Mouse (Mus musculus) forebrain, embryonic 11.5 days (tissue): Measurements from ENCODE around the gene Fgf10. TPM values are rescaled to one million over a fixed set of nuclear protein-coding genes. Genes with fewer than 3 reads are reported as not detected.

Experiments used
- ATAC-seq: fragments of 200-750 bp; cut with Nextera tagmentation; replicated peaks from 2 replicates; pipeline ENCODE4 v1.8.0; 2017; ENCODE audit warnings: moderate TSS enrichment; ENCODE audit not compliant: low FRiP score
- DNase-seq: peaks from one replicate; pipeline ENCODE4 v3.0.0-alpha.2; 2017; ENCODE audit warnings: low spot score
- H3K27ac ChIP-seq: fragments of 300-500 bp; sonication (generic); 2 replicates; pipeline ENCODE4 v1.5.1; 2014; ENCODE audit warnings: low read depth, low read length
- H3K27me3 ChIP-seq: fragments of 300-500 bp; sonication (generic); 2 replicates; pipeline ENCODE4 v1.6.1; 2014; ENCODE audit warnings: mild to moderate bottlenecking, low read length, mixed read lengths; ENCODE audit not compliant: control insufficient read depth, insufficient read depth
- H3K36me3 ChIP-seq: fragments of 300-500 bp; sonication (generic); 2 replicates; pipeline ENCODE4 v1.6.1; 2014; ENCODE audit warnings: mild to moderate bottlenecking, low read length, moderate library complexity, mixed read lengths; ENCODE audit not compliant: control insufficient read depth, insufficient read depth
- H3K4me1 ChIP-seq: fragments of 300-500 bp; sonication (generic); replicated peaks from 2 replicates; pipeline ENCODE4 v1.6.1; 2014; ENCODE audit warnings: low read length, mixed read lengths; ENCODE audit not compliant: control insufficient read depth, insufficient read depth
- H3K4me2 ChIP-seq: fragments of 300-500 bp; sonication (generic); 2 replicates; pipeline ENCODE4 v1.6.1; 2014; ENCODE audit warnings: low read depth, mild to moderate bottlenecking, low read length, moderate library complexity, mixed read lengths; ENCODE audit not compliant: severe bottlenecking
- H3K4me3 ChIP-seq: fragments of 300-500 bp; sonication (generic); 2 replicates; pipeline ENCODE4 v1.5.1; 2014; ENCODE audit warnings: low read depth, low read length
- H3K9ac ChIP-seq: fragments of 300-500 bp; sonication (generic); 2 replicates; pipeline ENCODE4 v1.6.1; 2014; ENCODE audit warnings: low read length
- H3K9me3 ChIP-seq: fragments of 300-500 bp; sonication (generic); 2 replicates; pipeline ENCODE4 v1.6.1; 2016; ENCODE audit warnings: low read length, mixed read lengths; ENCODE audit not compliant: control insufficient read depth
- WGBS: fragments of 180-500 bp; shearing (Covaris S2); extraction: QIAGEN DNeasy Blood & Tissue Kit; methylation state at CpG from one replicate; pipeline ENCODE4 v1.1.7; 2014; 5-methylcytosine and 5-hydroxymethylcytosine counted together
- polyA plus RNA-seq: library from polyadenylated mRNA; unstranded; fragments of >200 nt; fragmentation: Nextera tagmentation; extraction: Ambion mirVana; gene quantifications from 2 replicates; pipeline ENCODE4 v1.2.1, GENCODE M21; 2014

The Fgf10 gene
- polyA plus RNA-seq, 1 experiment from 2014 or later: 0.35 TPM

DNA sequence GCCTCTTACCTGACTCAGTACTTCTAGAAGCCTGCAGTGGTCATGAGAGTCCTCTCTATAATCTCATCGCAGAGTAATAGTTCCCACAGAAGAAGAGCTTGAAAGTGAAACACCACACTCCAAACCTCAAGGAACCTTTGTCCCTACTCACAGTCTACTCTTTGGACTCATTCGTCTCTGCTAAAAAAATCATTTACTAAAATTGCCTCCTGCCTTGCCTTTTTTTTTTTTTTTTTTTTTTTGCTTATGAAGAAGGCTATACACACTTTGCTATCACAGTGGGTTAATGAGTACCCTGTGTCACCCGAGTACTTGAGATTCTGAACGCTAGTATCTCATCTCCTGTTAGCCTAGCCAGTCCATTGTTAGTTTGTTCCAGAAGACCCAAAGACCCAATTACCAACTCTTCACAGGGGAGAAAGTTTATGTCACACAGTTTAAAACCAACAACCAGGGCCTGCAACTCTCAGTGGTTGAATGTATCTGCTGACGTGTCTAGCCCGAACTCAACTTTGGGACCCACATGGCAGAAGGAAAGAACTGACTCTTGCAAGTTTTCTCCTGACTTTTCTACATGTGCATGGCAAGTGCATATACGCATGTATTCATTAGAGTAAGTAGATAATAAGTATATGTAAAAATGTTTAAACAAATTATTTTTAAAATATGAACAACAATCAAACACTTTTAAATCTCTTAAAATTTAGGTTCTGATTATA is 10.8 kb upstream of the Fgf10 start:
- Histone ChIP-seq H3K4me3 (no peak overlapping the region), H3K9ac (no peak overlapping the region), H3K9me3 (no peaks in the 10 kb centered on the region), H3K4me1 (no peaks in the 10 kb centered on the region), H3K4me2 (no peak overlapping the region), H3K36me3 (no peaks in the 10 kb centered on the region), H3K27ac (no peak overlapping the region), H3K27me3 (no peaks in the 10 kb centered on the region)
- 94% methylated on average over 7 of the region's 7 CpGs for WGBS
- no peak for DNase-seq
- ATAC-seq: no peak

GRCm38 (mm10) chr13:118661664-118662063 is 7.9 kb upstream of the Fgf10 start:
- ATAC-seq: no peak
- Histone ChIP-seq H3K4me1 (no peaks in the 10 kb centered on the region), H3K4me2 (no peak overlapping the region), H3K27ac (no peak overlapping the region), H3K9ac (no peak overlapping the region), H3K36me3 (no peaks in the 10 kb centered on the region), H3K27me3 (no peaks in the 10 kb centered on the region), H3K9me3 (no peaks in the 10 kb centered on the region), H3K4me3 (no peak overlapping the region)
- WGBS: 92% methylated on average over 3 of the region's 3 CpGs
- DNase-seq: no peak

GRCm38 (mm10) chr13:118664901-118665300 is 4.7 kb upstream of the Fgf10 start:
- no peak overlapping the region for H3K4me2 ChIP-seq
- no peaks in the 10 kb centered on the region for H3K9me3 ChIP-seq
- no peak overlapping the region for H3K9ac ChIP-seq
- DNase-seq (no peak), ATAC-seq (no peak)
- 88% methylated on average over 2 of the region's 2 CpGs for WGBS
- peaks cover 6% of the 10 kb centered on the region; the same call in 1 of the 2 replicates for H3K27me3 ChIP-seq
- no peaks in the 10 kb centered on the region for H3K36me3 ChIP-seq
- H3K4me1 ChIP-seq: no peaks in the 10 kb centered on the region
- H3K27ac ChIP-seq: no peak overlapping the region
- no peak overlapping the region for H3K4me3 ChIP-seq

DNA sequence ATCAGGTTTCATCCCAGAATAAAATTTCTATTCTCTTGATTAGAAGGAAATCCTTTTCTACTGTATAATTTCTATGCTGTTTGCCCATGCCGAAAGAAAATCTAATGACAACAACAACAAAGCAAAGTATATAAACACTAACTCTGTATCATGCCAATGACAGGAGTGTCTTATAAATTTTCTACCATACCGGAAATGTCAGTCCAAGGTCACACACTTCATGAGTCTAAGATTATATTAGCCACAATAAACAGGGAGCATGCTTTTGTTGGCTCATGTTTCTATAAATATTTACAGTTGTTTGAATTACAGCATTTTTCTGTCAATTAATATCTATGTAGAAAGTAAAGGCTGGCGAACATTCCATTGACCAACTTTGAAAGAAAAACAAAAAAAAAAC is 9.6 kb downstream of the Fgf10 start:
- DNase-seq: no peak
- Histone ChIP-seq H3K27me3 (no peaks in the 10 kb centered on the region), H3K27ac (no peak overlapping the region), H3K4me2 (no peak overlapping the region), H3K4me3 (no peak overlapping the region), H3K4me1 (no peaks in the 10 kb centered on the region), H3K9ac (no peak overlapping the region), H3K9me3 (no peaks in the 10 kb centered on the region), H3K36me3 (no peaks in the 10 kb centered on the region)
- 93% methylated on average over 3 of the region's 3 CpGs for WGBS
- no peak for ATAC-seq

- Histone ChIP-seq H3K9me3 (no peaks in the 10 kb centered on the region), H3K9ac (no peak overlapping the region), H3K4me2 (no peak overlapping the region), H3K27me3 (no peaks in the 10 kb centered on the region), H3K4me3 (no peak overlapping the region), H3K27ac (no peak overlapping the region), H3K4me1 (no peaks in the 10 kb centered on the region), H3K36me3 (no peaks in the 10 kb centered on the region)
- ATAC-seq (no peak), DNase-seq (no peak)
- WGBS: 89% methylated on average over 2 of the region's 2 CpGs
Observed at GRCm38 (mm10) chr13:118693049-118693448, 23.5 kb downstream of the Fgf10 start.

- H3K27me3 ChIP-seq: no peaks in the 10 kb centered on the region
- no peak overlapping the region for H3K4me2 ChIP-seq
- no peak overlapping the region for H3K9ac ChIP-seq
- ATAC-seq: no peak
- H3K9me3 ChIP-seq: no peaks in the 10 kb centered on the region
- no peaks in the 10 kb centered on the region for H3K4me1 ChIP-seq
- WGBS: 13% methylated on average over 4 of the region's 4 CpGs
- H3K4me3 ChIP-seq: no peak overlapping the region
- no peak for DNase-seq
- H3K36me3 ChIP-seq: no peaks in the 10 kb centered on the region
- no peak overlapping the region for H3K27ac ChIP-seq
Observed at GRCm38 (mm10) chr13:118695103-118695502, 25.5 kb downstream of the Fgf10 start.

DNA sequence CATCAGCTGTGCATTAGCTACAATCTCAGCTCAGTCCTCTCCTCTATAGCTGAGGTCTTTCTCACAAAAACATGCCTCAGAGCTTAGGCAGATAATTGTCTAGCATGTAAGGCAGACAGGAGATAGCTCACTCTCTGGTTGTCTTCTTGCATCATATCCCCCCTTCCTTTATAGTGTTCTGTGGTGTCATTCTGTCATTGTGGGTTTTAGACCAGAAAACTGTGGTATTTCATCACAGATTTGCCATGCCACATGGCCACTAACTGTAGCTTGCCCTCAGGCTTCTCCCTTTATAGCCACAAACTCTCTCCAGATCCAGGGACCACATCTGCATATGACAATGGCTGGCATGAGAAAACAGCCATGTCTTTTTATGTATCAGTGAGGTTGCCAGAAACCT is 34.1 kb downstream of the Fgf10 start:
- Histone ChIP-seq H3K9me3 (no peaks in the 10 kb centered on the region), H3K27ac (no peak overlapping the region), H3K36me3 (no peaks in the 10 kb centered on the region), H3K9ac (no peak overlapping the region), H3K4me2 (no peak overlapping the region), H3K4me3 (no peak overlapping the region), H3K27me3 (no peaks in the 10 kb centered on the region), H3K4me1 (no peaks in the 10 kb centered on the region)
- ATAC-seq (no peak), DNase-seq (no peak)

DNA sequence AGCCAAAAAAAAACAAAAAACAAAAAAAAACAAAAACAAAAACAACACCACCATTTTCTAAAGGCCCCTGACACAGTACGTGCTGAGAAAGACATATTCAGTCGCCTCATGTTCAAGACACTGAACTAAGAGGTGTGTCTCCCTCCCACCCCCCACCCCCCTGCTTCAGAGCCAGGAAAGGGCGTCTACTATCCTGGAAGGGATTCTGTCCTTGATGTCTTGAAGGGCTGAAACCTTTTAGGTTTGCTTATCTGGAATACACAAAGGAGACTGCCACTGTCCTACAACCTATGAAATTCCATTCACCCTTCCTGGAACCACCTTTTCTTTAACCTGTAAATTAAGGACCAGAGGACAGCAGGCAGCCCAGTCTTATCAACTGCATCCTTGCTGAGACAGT is 36.1 kb downstream of the Fgf10 start:
- no peak overlapping the region for H3K9ac ChIP-seq
- no peaks in the 10 kb centered on the region for H3K4me1 ChIP-seq
- H3K4me3 ChIP-seq: no peak overlapping the region
- DNase-seq (no peak), ATAC-seq (no peak)
- H3K4me2 ChIP-seq: no peak overlapping the region
- WGBS: 74% methylated on average over 3 of the region's 3 CpGs
- no peaks in the 10 kb centered on the region for H3K36me3 ChIP-seq
- no peaks in the 10 kb centered on the region for H3K9me3 ChIP-seq
- no peaks in the 10 kb centered on the region for H3K27me3 ChIP-seq
- no peak overlapping the region for H3K27ac ChIP-seq

DNA sequence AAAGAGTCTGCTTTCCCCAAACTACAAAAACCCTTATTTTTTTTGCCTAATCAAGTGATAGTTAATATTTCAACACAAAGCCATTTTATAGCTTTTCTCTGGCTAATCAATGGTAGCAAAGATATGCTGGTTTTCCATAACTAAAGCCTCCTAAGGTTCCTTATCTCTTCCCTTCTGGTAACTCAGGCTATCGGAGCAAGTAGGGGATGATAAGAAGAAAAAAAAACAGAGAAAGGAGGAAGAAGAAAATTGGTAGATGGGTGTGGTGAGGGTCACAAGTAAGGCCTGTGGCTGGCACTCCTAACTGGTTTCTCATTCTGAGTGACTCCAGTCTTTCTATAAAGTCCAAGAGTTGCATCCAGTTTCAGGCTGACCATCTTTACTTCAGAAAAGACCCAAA is 40.3 kb downstream of the Fgf10 start:
- H3K4me1 ChIP-seq: no peaks in the 10 kb centered on the region
- H3K9me3 ChIP-seq: no peaks in the 10 kb centered on the region
- no peak overlapping the region for H3K27ac ChIP-seq
- H3K36me3 ChIP-seq: no peaks in the 10 kb centered on the region
- no peak overlapping the region for H3K4me2 ChIP-seq
- H3K27me3 ChIP-seq: peaks cover 9% of the 10 kb centered on the region
- WGBS: 95% methylated on average over 1 of the region's 1 CpGs
- DNase-seq (no peak), ATAC-seq (no peak)
- no peak overlapping the region for H3K9ac ChIP-seq
- no peak overlapping the region for H3K4me3 ChIP-seq
